Mouse (Mus musculus) neural tube, embryonic 13.5 days (tissue): ENCODE data around the gene Gprasp2. TPM values are rescaled to one million over a fixed set of nuclear protein-coding genes. Genes with fewer than 3 reads are reported as not detected.
A peak's percentile ranks its signal among the peaks of the same experiment; 100 is the strongest.
"Not testable (repeated sequence)": the region's sequence is repeated elsewhere in the genome, so short reads cannot be mapped to it uniquely, and the experiment has no call there.

ENCODE experiments used
- ATAC-seq: fragments of 200-750 bp; cut with Nextera tagmentation; 2 replicates; pipeline ENCODE4 v1.8.0; 2017; ENCODE audit warnings: low read depth, mild to moderate bottlenecking, moderate TSS enrichment, moderate library complexity
- H3K27ac ChIP-seq: fragments of 300-500 bp; sonication (generic); replicated peaks from 2 replicates; pipeline ENCODE4 v1.5.1; 2015; ENCODE audit warnings: moderate library complexity, mild to moderate bottlenecking, inconsistent platforms
- H3K27me3 ChIP-seq: fragments of 300-500 bp; sonication (generic); 2 replicates; pipeline ENCODE4 v1.6.1; 2015; ENCODE audit warnings: mild to moderate bottlenecking, inconsistent platforms
- H3K36me3 ChIP-seq: fragments of 300-500 bp; sonication (generic); 2 replicates; pipeline ENCODE4 v1.6.1; 2015; ENCODE audit warnings: mild to moderate bottlenecking, inconsistent platforms
- H3K4me1 ChIP-seq: fragments of 300-500 bp; sonication (generic); replicated peaks from 2 replicates; pipeline ENCODE4 v1.6.1; 2015; ENCODE audit warnings: inconsistent platforms
- H3K4me2 ChIP-seq: fragments of 300-500 bp; sonication (generic); 2 replicates; pipeline ENCODE4 v1.6.1; 2015; ENCODE audit warnings: inconsistent platforms, mild to moderate bottlenecking, moderate library complexity
- H3K4me3 ChIP-seq: fragments of 300-500 bp; sonication (generic); 2 replicates; pipeline ENCODE4 v1.5.1; 2015; ENCODE audit warnings: mild to moderate bottlenecking, inconsistent platforms
- H3K9ac ChIP-seq: fragments of 300-500 bp; sonication (generic); 2 replicates; pipeline ENCODE4 v1.6.1; 2015; ENCODE audit warnings: moderate library complexity, mild to moderate bottlenecking, inconsistent platforms
- H3K9me3 ChIP-seq: fragments of 300-500 bp; sonication (generic); 2 replicates; pipeline ENCODE4 v1.6.1; 2016; ENCODE audit warnings: inconsistent platforms
- WGBS: fragments of 180-500 bp; shearing (Covaris S2); methylation state at CpG from one replicate; pipeline ENCODE4 v1.1.7; 2015; 5-methylcytosine and 5-hydroxymethylcytosine counted together
- polyA plus RNA-seq: library from polyadenylated mRNA; unstranded; fragments of >200 nt; fragmentation: Nextera tagmentation; extraction: Ambion mirVana; gene quantifications from 2 replicates; pipeline ENCODE4 v1.2.1, GENCODE M21; 2015

The Gprasp2 gene
- polyA plus RNA-seq, 1 experiment from 2014 or later, result 113 TPM

DNA sequence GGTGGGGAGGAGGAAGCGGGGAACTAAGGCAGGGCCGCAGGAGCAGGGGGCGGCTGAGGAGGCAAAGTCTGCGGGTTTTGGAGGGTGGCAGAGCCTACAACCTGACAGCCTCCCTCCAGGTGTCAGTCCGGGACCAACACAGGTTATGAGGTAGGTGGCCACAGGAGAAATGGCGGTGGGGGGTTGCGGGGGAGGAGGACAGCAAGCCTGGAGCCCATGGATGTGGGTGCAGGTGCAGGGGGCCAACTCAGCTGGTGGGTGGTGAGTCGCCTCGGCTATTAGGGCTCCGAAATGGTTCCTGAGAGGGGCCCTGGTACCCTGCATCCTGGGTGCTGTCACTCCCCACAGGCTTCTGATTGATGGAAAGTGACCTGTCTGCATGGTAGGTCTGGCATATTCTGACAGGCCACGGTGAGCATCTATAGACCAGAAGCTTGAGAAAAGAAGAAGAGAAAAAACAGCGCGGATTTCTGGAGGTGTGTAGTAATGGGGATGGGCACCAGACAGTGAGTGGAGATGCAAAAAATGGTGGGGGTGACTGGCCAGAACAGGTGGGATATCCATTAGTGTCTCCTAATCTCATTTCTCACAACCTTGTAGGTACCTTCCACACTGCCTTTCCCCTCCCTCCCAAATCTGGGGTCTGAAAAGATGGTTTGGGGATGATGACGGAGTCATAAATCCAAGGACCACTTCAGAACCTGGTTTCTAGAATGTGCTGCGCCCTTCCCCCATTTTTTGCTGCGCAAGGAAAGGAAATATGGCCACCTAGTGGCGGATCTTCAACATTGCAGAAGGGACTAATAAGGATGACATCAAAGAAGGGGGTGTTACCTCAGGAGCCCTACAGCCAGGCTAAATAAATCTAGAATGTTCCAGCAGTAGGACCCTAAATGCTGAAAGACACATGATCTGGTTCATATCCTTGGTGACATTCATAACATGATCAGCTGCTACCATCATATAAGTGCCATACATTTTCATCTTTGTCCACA lies 860 bp downstream of the Gprasp2 start:
- ATAC-seq, result peak; percentile 57
- Histone ChIP-seq H3K4me2 (peak overlapping the region; percentile 65), H3K4me3 (peak overlapping the region; percentile 57), H3K36me3 (peaks cover 12% of the 10 kb centered on the region), H3K9ac (peak overlapping the region; percentile 80), H3K27ac (peak overlapping the region; percentile 74)
- H3K4me1 ChIP-seq, H3K9me3 ChIP-seq, H3K27me3 ChIP-seq: not testable (repeated sequence)
- 26% methylated on average over 15 of the region's 17 CpGs for WGBS

DNA sequence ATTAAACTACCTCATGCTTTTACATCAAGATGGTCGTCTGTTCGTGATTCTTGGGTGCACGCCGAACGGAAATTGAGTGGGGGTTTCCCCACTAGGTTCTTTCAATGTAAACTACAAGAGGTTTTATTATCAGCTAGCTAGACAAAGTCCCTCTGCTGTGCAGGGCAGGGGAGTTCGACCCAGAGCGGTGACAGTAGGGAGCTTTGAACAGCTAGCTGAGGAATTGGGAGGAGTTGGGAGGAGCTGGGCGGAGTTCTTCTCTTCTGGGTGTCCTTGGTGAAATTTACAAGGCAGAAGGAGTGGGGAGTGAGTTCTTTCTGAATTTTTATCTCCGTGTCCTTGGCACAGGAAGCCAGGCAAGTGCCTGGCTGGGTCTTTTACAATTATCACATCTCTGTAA lies 28.0 kb downstream of the Gprasp2 start:
- not testable (repeated sequence) for H3K27me3 ChIP-seq, H3K9me3 ChIP-seq, H3K36me3 ChIP-seq, H3K9ac ChIP-seq, H3K4me3 ChIP-seq, H3K4me1 ChIP-seq, H3K4me2 ChIP-seq, H3K27ac ChIP-seq, ATAC-seq
- 71% methylated on average over 9 of the region's 9 CpGs for WGBS

DNA sequence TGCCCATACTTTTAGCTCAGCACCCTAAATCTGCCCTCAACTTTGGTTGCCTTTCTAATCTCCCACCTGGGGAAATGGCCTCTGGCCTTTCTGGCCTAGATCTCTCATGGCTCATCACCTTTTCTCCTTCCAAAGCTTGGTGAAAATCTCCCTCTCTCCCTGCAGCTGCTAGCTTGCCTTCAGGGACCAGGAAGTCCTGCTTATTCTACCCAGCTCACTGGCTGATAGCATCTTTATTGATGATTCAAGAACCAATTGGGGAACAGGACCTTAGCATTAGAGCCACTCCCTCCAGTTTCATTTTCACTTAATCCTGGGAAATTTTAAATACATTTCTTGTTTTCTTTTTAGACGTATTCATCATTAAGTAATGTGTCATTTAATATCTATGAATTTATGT lies 37.8 kb downstream of the Gprasp2 start:
- Histone ChIP-seq H3K36me3 (no peaks in the 10 kb centered on the region), H3K9me3 (no peaks in the 10 kb centered on the region), H3K9ac (no peak overlapping the region), H3K4me1 (no peaks in the 10 kb centered on the region), H3K27me3 (no peaks in the 10 kb centered on the region), H3K4me2 (no peak overlapping the region), H3K27ac (no peak overlapping the region), H3K4me3 (no peak overlapping the region)
- ATAC-seq, result no peak
- 94% methylated on average over 1 of the region's 1 CpGs for WGBS

DNA sequence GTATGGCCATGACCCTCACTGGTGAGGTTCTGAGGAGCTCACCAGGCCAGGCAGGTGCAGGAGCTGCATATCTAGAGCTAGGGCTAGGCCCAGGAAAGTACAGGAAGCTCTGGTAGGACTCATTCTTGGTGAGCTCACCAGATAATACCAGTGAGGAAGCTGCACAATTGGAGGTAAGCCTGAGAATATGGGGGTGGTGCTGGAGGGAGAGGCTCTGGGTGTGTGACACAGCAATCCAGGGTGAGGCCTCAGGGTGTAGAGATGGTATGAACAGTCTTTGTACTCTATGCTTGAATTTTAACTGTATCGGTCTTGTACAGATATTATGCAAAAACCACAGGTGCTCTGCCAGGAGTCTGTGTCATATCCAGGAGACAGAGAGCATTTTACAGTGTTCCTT lies 40.8 kb downstream of the Gprasp2 start:
- ATAC-seq, result no peak
- no peak overlapping the region for H3K4me2 ChIP-seq
- H3K27ac ChIP-seq, result no peak overlapping the region
- H3K4me1 ChIP-seq, result no peaks in the 10 kb centered on the region
- no peaks in the 10 kb centered on the region for H3K9me3 ChIP-seq
- no peak overlapping the region for H3K4me3 ChIP-seq
- WGBS, result 89% methylated on average over 1 of the region's 1 CpGs
- no peak overlapping the region for H3K9ac ChIP-seq
- no peaks in the 10 kb centered on the region for H3K27me3 ChIP-seq
- H3K36me3 ChIP-seq, result no peaks in the 10 kb centered on the region

DNA sequence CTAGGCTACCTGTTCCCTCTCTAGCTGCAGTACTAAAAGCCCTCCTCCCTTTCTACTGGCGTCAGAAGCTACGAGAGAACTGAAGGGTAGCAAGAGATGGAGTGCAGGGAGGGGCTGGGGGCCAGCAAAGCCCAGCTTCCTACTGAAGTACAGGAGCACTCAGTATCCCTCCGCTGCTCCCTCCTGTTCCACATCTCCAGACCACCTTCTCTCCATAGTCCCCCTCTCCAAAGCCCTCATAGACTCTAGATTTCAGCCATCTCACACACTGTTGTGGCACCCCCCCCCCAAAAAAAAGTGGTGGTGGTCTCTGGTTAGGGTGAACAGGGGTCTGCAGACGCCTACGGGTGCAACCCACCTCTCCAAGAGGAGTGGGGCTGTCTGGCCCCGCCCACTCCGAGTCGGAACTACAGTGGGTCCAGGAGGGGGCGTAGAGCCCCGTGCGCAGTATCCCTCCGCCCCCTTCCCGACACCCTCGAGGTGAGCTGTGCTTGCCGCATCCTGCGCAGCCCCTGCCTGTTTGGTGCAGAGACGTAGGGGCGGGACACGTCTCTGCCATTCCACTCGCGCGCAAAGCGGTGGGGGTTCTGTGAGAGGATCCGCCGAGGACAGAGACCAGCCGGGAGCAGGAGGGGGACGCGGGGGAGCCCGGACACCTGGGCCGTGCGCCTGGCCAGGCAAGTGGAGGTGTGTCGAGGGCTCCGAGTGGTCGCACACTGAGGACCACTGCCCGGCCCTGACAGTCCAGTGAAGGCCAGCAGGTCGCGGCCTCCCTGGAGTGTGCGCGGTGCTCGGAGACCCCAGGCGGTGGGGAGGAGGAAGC lies 46.8 kb downstream of the Gprasp2 start:
- H3K9me3 ChIP-seq, result no peaks in the 10 kb centered on the region
- H3K4me3 ChIP-seq, result peak overlapping the region; percentile 67
- 29% methylated on average over 39 of the region's 41 CpGs for WGBS
- H3K36me3 ChIP-seq, result peaks cover 20% of the 10 kb centered on the region
- peak overlapping the region; percentile 86 for H3K9ac ChIP-seq
- peak overlapping the region; percentile 89 for H3K27ac ChIP-seq
- H3K4me1 ChIP-seq, result no peaks in the 10 kb centered on the region; the same call in 1 of the 2 replicates
- H3K4me2 ChIP-seq, result peak overlapping the region; percentile 55
- ATAC-seq, result peak; percentile 98
- no peaks in the 10 kb centered on the region for H3K27me3 ChIP-seq

DNA sequence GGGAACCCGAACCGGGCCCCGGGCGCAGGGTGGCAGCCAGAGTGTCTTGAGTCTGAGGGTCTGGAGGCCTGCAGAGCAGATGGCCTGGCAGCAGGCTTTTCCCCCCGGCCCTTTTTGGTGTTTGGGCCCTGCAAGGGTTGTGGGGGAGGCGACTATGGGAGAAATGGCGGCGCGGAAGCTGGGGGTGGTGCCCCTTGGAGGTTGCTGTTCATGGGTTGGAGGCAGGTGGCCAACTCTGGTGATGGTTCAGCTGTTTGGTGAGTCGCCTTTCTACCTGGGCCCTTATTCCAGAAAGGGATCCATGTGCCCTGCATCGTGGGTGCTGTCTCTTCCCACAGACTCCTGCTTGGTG lies 47.4 kb downstream of the Gprasp2 start:
- Histone ChIP-seq H3K4me2 (peak overlapping the region; percentile 55), H3K27me3 (no peaks in the 10 kb centered on the region), H3K36me3 (peaks cover 20% of the 10 kb centered on the region), H3K4me3 (peak overlapping the region; percentile 67), H3K9ac (peak overlapping the region; percentile 86), H3K27ac (peak overlapping the region; percentile 89), H3K4me1 (no peaks in the 10 kb centered on the region; the same call in 1 of the 2 replicates), H3K9me3 (no peaks in the 10 kb centered on the region)
- ATAC-seq, result 0 out of 2 replicates have a peak, but pooled peaks have one; percentile 40
- WGBS, result 17% methylated on average over 11 of the region's 11 CpGs

Other genes starting within 250 kb of the Gprasp2 start
- gene Nxf7, start 240.3 kb upstream of the Gprasp2 start, polyA plus RNA-seq, result not detected in 2 replicates
- gene Prame, start 211.3 kb upstream of the Gprasp2 start, polyA plus RNA-seq, result not detected in 2 replicates
- not detected in 2 replicates for gene Tcp11x2, start 145.2 kb upstream of the Gprasp2 start, polyA plus RNA-seq
- gene Tmsb15a, start 113.8 kb upstream of the Gprasp2 start, polyA plus RNA-seq, result not detected in 2 replicates
- gene Armcx5, start 96.3 kb upstream of the Gprasp2 start, polyA plus RNA-seq, result 10.8 and 12.0 TPM in 2 replicates
- gene Gprasp1, start 96.3 kb upstream of the Gprasp2 start, polyA plus RNA-seq, result 136 and 140 TPM in 2 replicates
- 106 TPM in 2 replicates for gene Bhlhb9, start 41.4 kb upstream of the Gprasp2 start, polyA plus RNA-seq
- 222 and 228 TPM in 2 replicates for gene Arxes2, start 154.8 kb downstream of the Gprasp2 start, polyA plus RNA-seq
- 96.5 and 98.0 TPM in 2 replicates for gene Arxes1, start 194.3 kb downstream of the Gprasp2 start, polyA plus RNA-seq
- 590 and 592 TPM in 2 replicates for gene Bex2, start 229.2 kb downstream of the Gprasp2 start, polyA plus RNA-seq
- not detected in 2 replicates for gene Nxf3, start 246.2 kb downstream of the Gprasp2 start, polyA plus RNA-seq